Mouse (Mus musculus) forebrain, embryonic 13.5 days (tissue): ENCODE data around the gene Gpld1. TPM values are rescaled to one million over a fixed set of nuclear protein-coding genes. Genes with fewer than 3 reads are reported as not detected.

Source experiments
- ATAC-seq: fragments of 200-750 bp; cut with Nextera tagmentation; 2 replicates; pipeline ENCODE4 v1.8.0; 2017
- H3K27ac ChIP-seq: fragments of 300-500 bp; sonication (generic); 2 replicates; pipeline ENCODE4 v1.5.1; 2015; ENCODE audit warnings: inconsistent platforms, mild to moderate bottlenecking, moderate library complexity
- H3K27me3 ChIP-seq: fragments of 300-500 bp; sonication (generic); 2 replicates; pipeline ENCODE4 v1.6.1; 2015; ENCODE audit warnings: mild to moderate bottlenecking, inconsistent platforms
- H3K36me3 ChIP-seq: fragments of 300-500 bp; sonication (generic); 2 replicates; pipeline ENCODE4 v1.6.1; 2015; ENCODE audit warnings: mild to moderate bottlenecking, inconsistent platforms; ENCODE audit not compliant: poor library complexity, severe bottlenecking
- H3K4me1 ChIP-seq: fragments of 300-500 bp; sonication (generic); 2 replicates; pipeline ENCODE4 v1.6.1; 2015; ENCODE audit warnings: inconsistent platforms
- H3K4me2 ChIP-seq: fragments of 300-500 bp; sonication (generic); 2 replicates; pipeline ENCODE4 v1.6.1; 2015; ENCODE audit warnings: inconsistent platforms, mild to moderate bottlenecking, moderate library complexity
- H3K4me3 ChIP-seq: fragments of 300-500 bp; sonication (generic); 2 replicates; pipeline ENCODE4 v1.5.1; 2015; ENCODE audit warnings: mild to moderate bottlenecking, inconsistent platforms
- H3K9ac ChIP-seq: fragments of 300-500 bp; sonication (generic); 2 replicates; pipeline ENCODE4 v1.6.1; 2015; ENCODE audit warnings: mild to moderate bottlenecking, inconsistent platforms
- H3K9me3 ChIP-seq: fragments of 300-500 bp; sonication (generic); replicated peaks from 2 replicates; pipeline ENCODE4 v1.6.1; 2016; ENCODE audit warnings: inconsistent platforms
- WGBS: fragments of 180-500 bp; shearing (Covaris S2); methylation state at CpG from one replicate; pipeline ENCODE4 v1.1.7; 2015; 5-methylcytosine and 5-hydroxymethylcytosine counted together
- polyA plus RNA-seq: library from polyadenylated mRNA; unstranded; fragments of >200 nt; fragmentation: Nextera tagmentation; extraction: Ambion mirVana; gene quantifications from 2 replicates; pipeline ENCODE4 v1.2.1, GENCODE M21; 2015

Gpld1 gene
- polyA plus RNA-seq, 1 experiment from 2014 or later, result 0.27 TPM

- Histone ChIP-seq H3K4me1 (no peaks in the 10 kb centered on the region), H3K9ac (no peak overlapping the region), H3K27ac (no peak overlapping the region), H3K9me3 (no peaks in the 10 kb centered on the region), H3K4me2 (no peak overlapping the region), H3K27me3 (no peaks in the 10 kb centered on the region), H3K4me3 (no peak overlapping the region), H3K36me3 (no peaks in the 10 kb centered on the region)
- ATAC-seq, result no peak
- 71% methylated on average over 3 of the region's 3 CpGs for WGBS
Measured at GRCm38 (mm10) chr13:25027114-25027425, 84.1 kb downstream of the Gpld1 start.

- no peaks in the 10 kb centered on the region for H3K36me3 ChIP-seq
- no peaks in the 10 kb centered on the region for H3K9me3 ChIP-seq
- no peak overlapping the region for H3K4me2 ChIP-seq
- no peak overlapping the region for H3K4me3 ChIP-seq
- H3K4me1 ChIP-seq, result no peaks in the 10 kb centered on the region
- no peak for ATAC-seq
- no peaks in the 10 kb centered on the region for H3K27me3 ChIP-seq
- WGBS, result 78% methylated on average over 2 of the region's 2 CpGs
- no peak overlapping the region for H3K9ac ChIP-seq
- no peak overlapping the region for H3K27ac ChIP-seq
Measured at GRCm38 (mm10) chr13:25039488-25039887, 96.5 kb downstream of the Gpld1 start.

Other genes starting within 250 kb of the Gpld1 start
- gene Armh2, start 201.9 kb upstream of the Gpld1 start, polyA plus RNA-seq, result not detected in 2 replicates
- gene Gmnn, start 181.2 kb upstream of the Gpld1 start, polyA plus RNA-seq, result 108 and 109 TPM in 2 replicates
- 27.8 and 28.4 TPM in 2 replicates for gene BC005537, start 141.5 kb upstream of the Gpld1 start, polyA plus RNA-seq
- gene Acot13, start 111.6 kb upstream of the Gpld1 start, polyA plus RNA-seq, result 63.6 and 66.5 TPM in 2 replicates
- 58.3 TPM in 2 replicates for gene Tdp2, start 111.5 kb upstream of the Gpld1 start, polyA plus RNA-seq
- 0.96 and 1.4 TPM in 2 replicates for gene D130043K22Rik, start 98.0 kb upstream of the Gpld1 start, polyA plus RNA-seq
- 6.2 and 7.5 TPM in 2 replicates for gene Aldh5a1, start 5.5 kb upstream of the Gpld1 start, polyA plus RNA-seq
- gene Mrs2, start 77.2 kb downstream of the Gpld1 start, polyA plus RNA-seq, result 13.8 and 17.3 TPM in 2 replicates
- gene Dcdc2a, start 112.9 kb downstream of the Gpld1 start, polyA plus RNA-seq, result 1.9 and 2.1 TPM in 2 replicates